Mouse (Mus musculus): ENCODE results near the gene Sdhaf2.

DNA sequence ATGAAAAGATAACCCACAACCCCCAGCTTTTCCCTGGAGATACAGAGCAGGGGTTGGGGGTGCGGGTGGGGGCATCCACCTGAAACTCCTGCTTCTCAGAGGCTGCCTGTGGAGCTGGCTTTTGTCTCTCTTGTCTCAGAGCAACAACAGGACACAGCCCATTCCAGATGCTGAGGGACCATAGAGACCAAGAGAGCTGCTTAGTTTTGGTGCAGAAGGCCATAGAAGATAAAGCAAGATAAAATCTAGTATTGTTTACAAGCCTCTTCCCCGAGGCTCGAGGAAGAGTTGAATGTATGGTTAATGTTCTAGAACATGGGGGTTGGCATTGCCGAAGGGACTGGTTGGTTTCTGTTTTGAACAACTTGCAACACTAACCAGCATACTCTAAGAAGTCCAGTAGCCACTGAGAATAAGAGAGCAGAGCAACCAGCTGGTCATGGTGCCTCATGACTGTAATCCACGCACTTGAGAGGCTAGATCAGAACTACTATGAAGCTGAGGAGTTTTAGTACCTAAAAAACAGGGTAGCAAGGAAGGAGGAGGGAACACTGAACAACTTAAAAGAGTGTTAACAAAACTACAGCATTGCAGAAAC is 2.4 kb downstream of the Sdhaf2 start:
- TF ChIP-seq CTCF (IDR thresholded peaks at IDR 0.05; ENCODE audit: borderline replicate concordance, control insufficient read depth, extremely low read depth, insufficient read depth, low read length, poor library complexity): no peak
- no peak for TF ChIP-seq POLR2A (IDR thresholded peaks at IDR 0.05; ENCODE audit: control insufficient read depth, extremely low read depth, insufficient read depth, low read length, poor library complexity)

Data from thymus, adult 2 months (tissue).